Mouse (Mus musculus) G1E (cell line): ENCODE results near the gene Olfr541.

Experiments
- CTCF ChIP-seq: IDR thresholded peaks from 2 replicates; pipeline ENCODE4 v1.5.1; 2012; ENCODE audit warnings: low read depth, low read length, inconsistent platforms, mixed read lengths
- GATA2 ChIP-seq: IDR thresholded peaks from 2 replicates; pipeline ENCODE4 v1.6.1; 2012; ENCODE audit warnings: low read depth, low read length, inconsistent platforms, borderline replicate concordance
- POLR2AphosphoS5 ChIP-seq: IDR thresholded peaks from 2 replicates; pipeline ENCODE4 v1.6.1; 2012; ENCODE audit warnings: low read depth, low read length, inconsistent platforms; ENCODE audit not compliant: insufficient replicate concordance

- TF ChIP-seq CTCF (no peak), GATA2 (no peak), POLR2AphosphoS5 (no peak)
These were observed 51.7 kb downstream of the Olfr541 start for GRCm38 (mm10) chr7:140748827-140749160.
